Mouse (Mus musculus) G1E-ER4 (cell line): Measurements from ENCODE around the gene Plod1. TPM values are rescaled to one million over a fixed set of nuclear protein-coding genes. Genes with fewer than 3 reads are reported as not detected.

Experiments
- GATA1 ChIP-seq: IDR thresholded peaks from one replicate; pipeline ENCODE4 v1.8.0; 2012; ENCODE audit warnings: low read length, inconsistent platforms
- polyA plus RNA-seq: library from polyadenylated mRNA; stranded (reverse); fragments of >175 nt; gene quantifications from 2 replicates; pipeline ENCODE4 v1.2.3, GENCODE M21; 2012

Plod1 gene
- polyA plus RNA-seq, 1 experiment, result 1.9 TPM

- TF ChIP-seq GATA1, result no peak
Observed at GRCm38 (mm10) chr4:147918459-147919121, 18.0 kb downstream of the Plod1 start.

- TF ChIP-seq GATA1, result no peak
Observed at GRCm38 (mm10) chr4:147909486-147909885, 27.1 kb downstream of the Plod1 start.

GRCm38 (mm10) chr4:147906230-147906629, 30.3 kb downstream of the Plod1 start:
- no peak for TF ChIP-seq GATA1

- TF ChIP-seq GATA1, result no peak
Observed at GRCm38 (mm10) chr4:147905090-147905659, 31.4 kb downstream of the Plod1 start.

DNA sequence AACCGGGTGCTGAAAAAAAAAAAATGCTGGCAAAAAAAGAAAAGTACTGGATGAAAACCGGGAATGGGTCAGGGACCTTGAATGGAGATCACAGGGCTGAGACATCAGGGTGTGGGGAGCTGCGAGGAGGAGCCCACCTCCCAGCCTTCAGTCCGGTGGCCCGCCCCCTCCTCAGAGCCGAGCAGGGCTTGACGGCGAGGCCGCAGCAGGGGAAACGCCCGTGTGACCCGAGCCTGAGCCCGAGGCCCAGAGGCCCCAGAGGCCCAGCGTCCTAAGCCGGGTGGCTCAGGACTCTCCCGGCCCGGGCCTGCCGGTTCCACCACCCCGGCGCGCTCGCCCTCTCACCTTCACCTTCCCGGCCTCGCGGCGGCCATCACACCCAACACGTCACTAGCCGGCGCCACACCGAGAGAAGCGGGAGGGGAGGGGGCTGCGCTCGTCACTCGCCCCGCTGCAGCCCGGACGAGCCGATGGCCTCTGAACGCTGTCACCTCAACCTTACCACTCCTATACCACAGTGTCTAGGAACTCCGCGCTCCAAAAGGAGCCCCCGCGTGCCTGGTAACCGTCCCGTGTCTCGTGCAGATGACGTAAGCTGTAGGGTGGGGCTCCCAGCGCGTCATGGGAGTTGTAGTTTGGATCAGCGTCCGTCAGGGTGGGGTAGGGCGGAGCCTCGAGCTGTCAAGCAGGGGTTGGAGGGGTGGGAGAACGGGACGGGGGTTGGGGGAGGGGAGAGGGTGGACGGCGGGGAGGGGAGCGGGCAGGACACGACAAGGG, 32.1 kb downstream of the Plod1 start, which contains the start of gene Mfn2:
Mfn2 (minus strand) TSS at position 392 of the 777 bp plus-strand sequence.
- no peak for TF ChIP-seq GATA1

- no peak for TF ChIP-seq GATA1
Observed at GRCm38 (mm10) chr4:147903601-147904000, 33.0 kb downstream of the Plod1 start.

DNA sequence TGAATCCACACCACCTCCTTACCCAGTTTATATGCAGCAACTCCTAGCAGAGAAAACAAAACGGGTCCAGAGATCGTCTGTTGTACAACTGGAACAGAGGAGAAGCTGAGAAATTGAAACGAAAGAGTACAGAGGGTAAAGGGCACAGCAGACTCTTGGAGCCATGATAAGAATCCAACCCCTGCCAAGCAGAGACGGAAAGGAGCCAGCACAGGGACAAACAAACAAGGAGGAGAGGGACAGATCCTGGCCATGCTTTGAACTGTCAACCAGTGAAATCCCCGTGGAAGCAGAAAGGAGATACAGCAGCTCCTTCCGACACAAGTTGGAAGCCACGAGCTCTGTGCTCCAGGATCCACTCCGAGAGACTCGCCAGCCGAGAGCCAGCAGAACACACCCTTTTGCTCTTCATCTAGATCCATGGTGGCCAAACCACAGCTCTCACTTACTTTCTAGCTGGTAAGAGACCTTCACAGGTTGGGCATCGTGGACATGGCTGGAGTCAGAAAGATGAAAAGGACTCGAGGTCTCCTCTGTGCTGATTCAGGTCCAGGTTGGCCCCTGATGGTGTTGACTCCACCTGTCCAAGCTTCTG, 33.6 kb downstream of the Plod1 start:
- no peak for TF ChIP-seq GATA1

GRCm38 (mm10) chr4:147900452-147900851, 36.1 kb downstream of the Plod1 start:
- TF ChIP-seq GATA1, result no peak

DNA sequence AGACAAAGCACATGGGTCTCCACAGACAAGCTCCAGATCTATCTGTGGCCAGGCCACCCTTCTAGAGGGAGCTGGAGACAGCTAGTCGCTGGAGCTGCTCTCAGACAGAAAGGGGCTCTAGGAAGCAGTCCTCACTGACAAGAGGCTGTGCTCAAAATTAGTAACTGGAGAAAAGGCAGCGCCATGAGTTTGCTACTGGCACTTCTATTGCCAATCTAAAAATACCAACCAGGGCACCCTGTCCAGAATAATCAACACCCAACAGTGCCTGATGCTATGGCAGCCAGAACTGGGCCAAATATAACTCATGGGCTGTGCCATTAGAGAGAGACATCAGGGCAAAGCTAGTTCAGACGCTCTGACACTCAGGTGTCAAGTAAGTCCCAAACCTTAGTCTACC, 39.2 kb downstream of the Plod1 start:
- no peak for TF ChIP-seq GATA1

- TF ChIP-seq GATA1, result no peak
Observed at GRCm38 (mm10) chr4:147896411-147896810, 40.2 kb downstream of the Plod1 start.

DNA sequence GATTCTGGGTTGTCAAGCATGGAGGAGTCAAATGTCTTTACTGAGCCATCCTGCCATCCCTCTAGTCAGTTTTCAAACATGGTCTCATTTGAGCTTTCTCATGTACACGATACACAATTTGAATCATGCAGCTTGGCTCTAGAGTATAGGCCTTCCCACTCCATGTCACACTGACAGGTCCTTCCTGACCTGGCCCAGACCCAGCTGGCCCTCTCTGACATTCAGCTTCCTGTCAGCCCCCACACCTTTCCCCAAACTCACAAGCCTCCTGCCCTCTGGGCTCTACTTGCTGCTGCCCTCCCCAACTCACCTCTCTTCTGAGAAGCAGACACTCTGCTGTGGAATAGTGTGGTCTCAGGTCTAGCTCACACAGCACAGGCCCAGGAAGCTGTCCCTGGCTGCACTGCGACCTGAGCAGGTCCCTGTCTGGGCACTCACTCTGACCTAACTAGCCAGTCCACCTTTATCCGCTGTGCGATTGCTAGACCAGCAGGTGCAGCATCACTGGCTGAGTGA, 40.7 kb downstream of the Plod1 start:
- TF ChIP-seq GATA1, result no peak

DNA sequence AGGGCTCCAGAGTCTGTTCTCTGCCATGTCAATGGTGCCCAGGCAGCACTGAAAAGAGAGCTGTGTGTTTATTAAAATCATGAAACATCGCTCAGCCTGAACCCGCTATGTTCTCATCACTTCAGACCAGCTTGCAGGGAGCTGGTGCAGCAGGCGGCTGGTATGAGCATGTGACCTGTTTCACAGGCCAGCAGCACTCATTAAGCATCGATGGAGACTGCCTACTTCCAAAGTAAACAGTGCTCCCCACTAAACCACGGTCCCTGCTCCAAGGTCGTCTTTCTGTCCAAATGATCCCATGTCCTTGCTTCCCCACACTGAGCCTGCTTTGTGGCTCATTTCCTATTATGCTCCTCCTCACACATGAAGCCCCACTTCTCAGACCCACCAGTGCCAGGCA, 46.2 kb downstream of the Plod1 start:
- TF ChIP-seq GATA1, result no peak

DNA sequence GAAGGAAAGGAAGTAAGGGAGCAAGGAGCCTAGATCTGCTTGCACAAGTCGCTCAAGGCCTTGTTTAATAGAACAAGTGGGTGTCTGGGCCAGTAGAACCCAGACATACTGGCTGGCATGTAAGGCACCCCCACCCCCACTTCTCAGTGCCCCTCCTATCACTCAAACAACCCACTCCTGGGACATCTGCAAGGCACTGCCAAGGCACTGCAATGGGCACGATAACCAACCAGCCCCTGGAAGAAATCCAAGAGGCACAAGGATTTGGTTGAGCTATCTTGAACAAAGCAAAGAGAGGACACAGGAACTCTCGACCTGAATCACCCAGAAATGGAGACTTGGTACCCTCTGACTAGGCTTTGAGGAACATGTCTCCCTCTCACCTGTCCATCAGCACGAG, 48.3 kb downstream of the Plod1 start:
- TF ChIP-seq GATA1, result no peak

- TF ChIP-seq GATA1, result no peak
Observed at GRCm38 (mm10) chr4:147887277-147887676, 49.3 kb downstream of the Plod1 start.

- no peak for TF ChIP-seq GATA1
Observed at GRCm38 (mm10) chr4:147886158-147886557, 50.4 kb downstream of the Plod1 start.

- no peak for TF ChIP-seq GATA1
Observed at GRCm38 (mm10) chr4:147884138-147884537, 52.4 kb downstream of the Plod1 start.
